ENCODE assay signal across 8 mouse cellular contexts in genomic region chr5:116024327-116024739, GRCm38 (mm10). TPM values are rescaled to one million over a fixed set of nuclear protein-coding genes. Genes with fewer than 3 reads are reported as not detected.
A peak's percentile ranks its signal among the peaks of the same experiment; 100 is the strongest.
DNase-seq lines count a peak whose midpoint lies in the region; ATAC-seq lines count a peak whose summit lies in the region.

Prkab1 (minus strand) TSS chr5:116024508.

- H3K27me3 ChIP-seq in hindbrain, embryonic 12.5 days: no peaks in the 10 kb centered on the region

- H3K4me2 ChIP-seq in hindbrain, embryonic 12.5 days (replicated peaks): peak within 1 kb of the TSS; percentile 94

- under 1% methylated on average over 35 of the region's 46 CpGs for WGBS in hindbrain, embryonic 12.5 days

- H3K9ac ChIP-seq in hindbrain, embryonic 12.5 days: peak within 1 kb of the TSS; percentile 84

- peak; percentile 98 for ATAC-seq in hindbrain, embryonic 12.5 days (ENCODE audit: low FRiP score)

- peaks cover 31% of the 10 kb centered on the region for H3K36me3 ChIP-seq in hindbrain, embryonic 12.5 days

- H3K27ac ChIP-seq in hindbrain, embryonic 12.5 days: peak within 1 kb of the TSS; percentile 81

- H3K4me1 ChIP-seq in hindbrain, embryonic 12.5 days: peaks cover 13% of the 10 kb centered on the region

- H3K9me3 ChIP-seq in hindbrain, embryonic 12.5 days (replicated peaks): no peaks in the 10 kb centered on the region

- peak; percentile 98 for DNase-seq in Muller cell, postnatal 12 days (ENCODE audit: inconsistent ontology term)
- peak; percentile 92 for DNase-seq in cerebellum, adult 9-11 months
- peak; percentile 87 to 88 for DNase-seq in frontal cortex, postnatal 10 days (ENCODE audit: low spot score in 2 of 2)
- DNase-seq in layer of hippocampus, postnatal 14 days (ENCODE audit: low spot score in 2 of 2): peak; percentile 88 to 91
- peak; percentile 93 for DNase-seq in lung, postnatal 14 days
- DNase-seq in retina, adult 2 months (ENCODE audit: low read depth, low spot score): peak; percentile 83
- peak; percentile 90 to 95 for DNase-seq in thymus, postnatal 36 days

- H3K4me3 ChIP-seq in hindbrain, embryonic 12.5 days: peak within 1 kb of the TSS; percentile 84

RNA-seq across cellular contexts. Expression of gene Prkab1, which starts in this region (rescaled TPM):
- 60.5 and 65.0 TPM in 2 replicates for polyA plus RNA-seq in hindbrain, embryonic 12.5 days (2016; fragmentation: Nextera tagmentation; extraction: Ambion mirVana)
- 10 to 100 TPM; 20.3 to 23.5 TPM for total RNA-seq in layer of hippocampus, postnatal 14 days (2021)

Comparison
In these comparisons a context has a peak if more than half of its experiments do, and no peak if none do; other contexts are left out.
1. Peak in every context shown above with its lines: DNase-seq, ATAC-seq, H3K4me3 ChIP-seq and H3K27ac ChIP-seq.